Mouse (Mus musculus) CH12.LX (cell line): Measurements from ENCODE around the gene Vsig10.

Experiments
- POLR2A ChIP-seq: IDR thresholded peaks from 2 replicates; pipeline ENCODE4 v1.6.1; 2011; ENCODE audit warnings: low read depth, mild to moderate bottlenecking, improper control_type of control experiment, low read length
- TBP ChIP-seq: conservative IDR thresholded peaks from 2 replicates; pipeline ENCODE4 v1.6.1; 2011; ENCODE audit warnings: low read depth, low read length, improper control_type of control experiment

GRCm38 (mm10) chr5:117354121-117354520, 35.2 kb downstream of the Vsig10 start:
- no peak for TF ChIP-seq POLR2A
- no peak for TF ChIP-seq TBP
